Mouse (Mus musculus) forebrain, embryonic 16.5 days (tissue): ENCODE measurements around the gene Plcxd2. TPM values are rescaled to one million over a fixed set of nuclear protein-coding genes. Genes with fewer than 3 reads are reported as not detected.

Experiments used
- ATAC-seq: fragments of 200-750 bp; cut with Nextera tagmentation; 2 replicates; pipeline ENCODE4 v1.8.0; 2017; ENCODE audit warnings: mild to moderate bottlenecking, moderate library complexity
- H3K27ac ChIP-seq: fragments of 300-500 bp; sonication (generic); 2 replicates; pipeline ENCODE4 v1.5.1; 2014; ENCODE audit warnings: low read length, control low read depth
- H3K27me3 ChIP-seq: fragments of 300-500 bp; sonication (generic); replicated peaks from 2 replicates; pipeline ENCODE4 v1.6.1; 2014; ENCODE audit warnings: low read length; ENCODE audit not compliant: control insufficient read depth, insufficient read depth
- H3K36me3 ChIP-seq: fragments of 300-500 bp; sonication (generic); 2 replicates; pipeline ENCODE4 v1.6.1; 2014; ENCODE audit not compliant: control insufficient read depth, insufficient read depth
- H3K4me1 ChIP-seq: fragments of 300-500 bp; sonication (generic); replicated peaks from 2 replicates; pipeline ENCODE4 v1.6.1; 2014; ENCODE audit warnings: low read length; ENCODE audit not compliant: control insufficient read depth, insufficient read depth
- H3K4me2 ChIP-seq: fragments of 300-500 bp; sonication (generic); 2 replicates; pipeline ENCODE4 v1.6.1; 2014; ENCODE audit warnings: mild to moderate bottlenecking, low read length, control low read depth
- H3K4me3 ChIP-seq: fragments of 300-500 bp; sonication (generic); replicated peaks from 2 replicates; pipeline ENCODE4 v1.5.1; 2014; ENCODE audit warnings: mild to moderate bottlenecking, low read length, control low read depth
- H3K9ac ChIP-seq: fragments of 300-500 bp; sonication (generic); replicated peaks from 2 replicates; pipeline ENCODE4 v1.6.1; 2014; ENCODE audit warnings: low read depth, low read length, control low read depth
- H3K9me3 ChIP-seq: fragments of 300-500 bp; sonication (generic); 2 replicates; pipeline ENCODE4 v1.6.1; 2016; ENCODE audit warnings: low read length; ENCODE audit not compliant: control insufficient read depth
- WGBS: fragments of 180-500 bp; shearing (Covaris S2); extraction: QIAGEN DNeasy Blood & Tissue Kit; methylation state at CpG from one replicate; pipeline ENCODE4 v1.1.7; 2014; 5-methylcytosine and 5-hydroxymethylcytosine counted together
- polyA plus RNA-seq: library from polyadenylated mRNA; unstranded; fragments of >200 nt; fragmentation: Nextera tagmentation; extraction: Ambion mirVana; gene quantifications from 2 replicates; pipeline ENCODE4 v1.2.1, GENCODE M21; 2015

Gene Plcxd2
- 15.5 and 17.7 TPM in 2 replicates for polyA plus RNA-seq

DNA sequence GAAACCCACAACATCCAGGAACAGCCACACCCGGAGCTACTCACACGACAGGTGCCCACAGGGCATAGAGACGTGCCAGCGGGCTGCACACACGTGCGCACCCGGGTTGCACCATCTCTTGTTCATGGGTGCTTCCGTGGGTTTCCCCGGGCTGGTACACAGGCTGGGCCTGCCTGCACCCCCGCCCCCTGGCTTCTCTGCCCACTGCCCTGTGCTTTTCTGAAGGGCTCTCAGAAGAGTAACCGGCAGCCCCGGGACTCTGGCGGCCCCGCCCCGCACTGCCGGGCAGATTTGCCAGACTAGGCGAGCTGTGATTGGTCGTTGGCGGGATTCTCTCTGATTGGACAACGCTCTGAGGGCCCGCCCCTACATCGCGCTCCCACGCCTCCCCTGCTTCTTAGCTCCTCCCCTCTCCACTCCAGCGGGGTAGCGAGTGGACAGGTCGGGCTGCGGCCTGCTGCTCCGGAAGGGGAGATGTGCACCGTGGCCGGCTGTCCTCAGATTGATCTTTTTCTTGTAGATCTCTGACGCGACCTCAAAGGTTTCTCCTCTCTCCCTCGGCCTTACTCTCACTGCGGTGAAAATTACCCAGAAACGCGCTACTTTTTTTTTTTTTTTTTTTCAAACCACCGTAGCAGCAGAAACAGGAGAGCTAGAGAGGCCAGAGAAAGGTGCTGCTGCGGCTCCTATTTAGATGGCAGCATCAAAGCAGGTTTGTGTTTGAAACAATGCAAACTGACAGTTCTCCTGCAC lies at the start of gene Plcxd2:
Gene Plcxd2 (minus strand): TSS at position 66 of the 753 bp plus-strand sequence.
- H3K27ac ChIP-seq, result peak within 1 kb of the TSS; percentile 60
- H3K36me3 ChIP-seq, result no peaks in the 10 kb centered on the region
- peak within 1 kb of the TSS; percentile 74 for H3K9ac ChIP-seq
- H3K9me3 ChIP-seq, result no peaks in the 10 kb centered on the region
- peak; percentile 99 for ATAC-seq
- H3K27me3 ChIP-seq, result no peaks in the 10 kb centered on the region
- WGBS, result under 1% methylated on average over 39 of the region's 39 CpGs
- peaks cover 20% of the 10 kb centered on the region for H3K4me1 ChIP-seq
- peak within 1 kb of the TSS; percentile 77 for H3K4me3 ChIP-seq
- H3K4me2 ChIP-seq, result peak within 1 kb of the TSS; percentile 89

DNA sequence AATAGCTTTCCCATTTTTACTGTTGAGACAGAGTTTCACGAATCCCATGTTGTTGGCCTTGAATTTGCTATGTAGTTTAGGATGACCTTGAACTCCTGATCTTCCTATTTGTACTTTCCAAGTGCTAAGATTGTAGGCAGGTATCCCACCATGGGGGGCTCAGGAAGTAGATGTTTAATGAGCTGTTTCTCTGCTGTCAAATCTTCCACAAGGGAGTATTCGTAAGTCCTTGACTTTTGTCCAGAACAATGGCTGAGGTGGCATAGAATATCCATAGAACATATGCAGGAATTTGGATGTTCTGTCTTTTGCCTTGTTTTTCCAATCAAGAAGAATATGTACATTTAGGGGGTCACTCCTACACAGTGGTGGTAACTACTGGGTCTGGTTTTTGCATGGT lies 36.9 kb upstream of the Plcxd2 start:
- 88% methylated on average over 2 of the region's 2 CpGs for WGBS
- Histone ChIP-seq H3K9ac (no peak overlapping the region), H3K4me3 (no peak overlapping the region)

DNA sequence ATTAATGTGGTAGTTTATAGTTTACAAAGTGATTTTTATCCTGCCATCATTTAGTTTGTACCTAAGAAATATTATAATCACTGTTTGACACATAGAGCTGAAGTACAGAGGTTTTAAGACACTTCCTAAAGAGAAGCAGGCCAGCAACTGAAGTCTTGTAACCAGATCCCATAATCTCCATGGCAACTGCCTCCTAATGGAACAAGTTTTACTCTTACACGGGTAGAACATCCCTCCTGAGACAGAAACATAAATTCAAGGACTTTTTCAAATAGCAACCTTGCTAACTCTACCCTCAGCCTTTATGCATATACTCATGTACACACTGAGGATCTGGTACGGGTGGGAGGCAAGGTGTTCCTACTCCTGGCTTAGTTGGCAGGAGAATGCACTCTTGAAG lies 26.2 kb upstream of the Plcxd2 start:
- Histone ChIP-seq H3K27ac (no peak overlapping the region), H3K36me3 (no peaks in the 10 kb centered on the region), H3K4me1 (no peaks in the 10 kb centered on the region), H3K9me3 (no peaks in the 10 kb centered on the region), H3K27me3 (no peaks in the 10 kb centered on the region), H3K4me2 (no peak overlapping the region), H3K9ac (no peak overlapping the region), H3K4me3 (no peak overlapping the region)
- no peak for ATAC-seq
- WGBS, result 55% methylated on average over 2 of the region's 2 CpGs

More for the DNA sequence above, 36.9 kb upstream of the Plcxd2 start:
- Histone ChIP-seq H3K27me3 (no peaks in the 10 kb centered on the region), H3K27ac (no peak overlapping the region), H3K4me1 (no peaks in the 10 kb centered on the region), H3K36me3 (no peaks in the 10 kb centered on the region), H3K4me2 (no peak overlapping the region), H3K9me3 (no peaks in the 10 kb centered on the region)
- ATAC-seq, result no peak

DNA sequence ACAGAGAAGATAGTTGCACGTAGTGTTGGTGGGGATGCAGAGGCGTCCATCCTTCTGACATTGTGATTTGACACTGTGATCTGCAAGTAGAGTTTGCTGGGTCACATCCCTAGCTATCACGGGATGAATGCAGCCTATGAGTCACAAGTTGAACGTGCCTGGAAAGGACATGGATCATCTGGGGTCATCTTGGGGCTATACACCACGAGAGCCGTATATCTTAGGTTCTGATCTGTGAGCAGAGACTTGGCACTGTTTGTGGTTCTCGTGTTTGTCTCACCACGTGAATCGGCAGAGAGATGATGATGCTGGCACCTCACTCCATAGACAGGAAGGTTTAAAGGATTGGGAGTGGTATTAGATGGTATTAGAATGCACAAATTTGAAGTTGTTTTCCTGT lies 23.9 kb upstream of the Plcxd2 start:
- Histone ChIP-seq H3K27ac (no peak overlapping the region), H3K36me3 (no peaks in the 10 kb centered on the region), H3K4me1 (no peaks in the 10 kb centered on the region), H3K27me3 (no peaks in the 10 kb centered on the region), H3K4me3 (no peak overlapping the region), H3K4me2 (no peak overlapping the region), H3K9me3 (no peaks in the 10 kb centered on the region), H3K9ac (no peak overlapping the region)
- no peak for ATAC-seq
- WGBS, result 84% methylated on average over 9 of the region's 9 CpGs

DNA sequence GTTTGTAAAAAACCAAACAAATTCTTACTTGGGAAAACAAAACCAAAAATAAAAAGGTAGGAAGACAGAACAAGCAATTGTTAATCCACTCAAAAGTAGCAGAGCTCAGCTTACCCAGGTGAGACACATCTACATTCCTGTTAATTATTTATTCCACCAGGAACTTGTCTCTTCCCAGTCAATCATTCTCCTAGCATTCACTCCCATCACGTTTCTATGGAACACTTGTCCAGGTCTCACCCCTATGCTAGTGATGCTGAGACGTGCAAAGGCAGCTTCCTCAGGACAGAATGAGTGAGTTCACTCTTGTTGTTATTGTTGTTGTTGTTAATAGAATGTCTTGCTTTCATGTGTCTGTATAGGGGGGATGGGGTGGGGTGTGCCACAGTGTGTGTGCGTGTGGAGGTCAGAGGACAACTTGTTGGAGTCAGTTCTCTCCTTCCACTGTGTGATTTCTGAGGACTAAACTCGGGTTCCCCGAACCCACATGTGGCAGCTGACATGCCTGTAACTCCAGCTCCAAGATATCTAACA lies 13.0 kb upstream of the Plcxd2 start:
- H3K4me1 ChIP-seq, result no peaks in the 10 kb centered on the region
- WGBS, result 77% methylated on average over 5 of the region's 5 CpGs
- ATAC-seq, result peak; percentile 9; the same call in 1 of the 2 replicates
- H3K9ac ChIP-seq, result no peak overlapping the region
- no peaks in the 10 kb centered on the region for H3K36me3 ChIP-seq
- H3K4me3 ChIP-seq, result no peak overlapping the region
- H3K27ac ChIP-seq, result no peak overlapping the region
- no peak overlapping the region for H3K4me2 ChIP-seq
- H3K27me3 ChIP-seq, result no peaks in the 10 kb centered on the region
- no peaks in the 10 kb centered on the region for H3K9me3 ChIP-seq

DNA sequence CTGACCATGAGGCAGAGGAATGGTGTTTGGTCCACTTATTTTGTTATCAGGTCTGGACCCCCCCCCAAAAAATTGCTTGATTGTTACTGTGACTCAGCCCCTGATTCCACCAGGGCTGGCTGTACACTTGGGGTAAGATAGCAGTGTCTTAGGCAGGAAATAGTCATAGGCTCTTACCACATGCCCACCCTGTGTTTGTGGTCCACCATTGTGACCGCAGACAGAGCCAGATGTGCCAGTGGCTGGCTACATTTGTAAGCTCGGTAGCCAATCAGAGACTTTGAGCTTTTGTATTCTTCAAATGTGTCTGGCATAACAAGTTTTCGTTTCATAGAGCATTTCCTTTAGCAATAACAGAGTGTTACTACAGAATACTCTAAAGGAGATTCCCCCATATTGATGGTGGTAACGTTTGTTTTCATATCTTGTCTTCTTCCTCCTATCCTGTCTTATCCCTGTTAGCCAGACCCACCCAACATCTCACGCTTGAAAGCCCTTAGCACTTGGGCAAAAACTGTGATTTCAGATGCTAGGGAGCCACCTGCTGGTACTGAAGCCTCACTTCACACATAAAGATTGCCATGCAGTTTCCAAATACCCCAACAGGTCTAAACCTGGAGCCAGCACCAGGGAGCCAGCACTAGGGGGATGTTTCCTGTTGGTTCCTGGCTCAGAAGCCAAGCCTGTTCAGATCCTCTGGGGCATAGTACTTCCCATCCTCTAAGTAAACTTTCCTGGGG lies 12.3 kb upstream of the Plcxd2 start:
- Histone ChIP-seq H3K4me2 (no peak overlapping the region), H3K4me1 (no peaks in the 10 kb centered on the region), H3K27ac (no peak overlapping the region), H3K36me3 (no peaks in the 10 kb centered on the region), H3K27me3 (no peaks in the 10 kb centered on the region), H3K9me3 (no peaks in the 10 kb centered on the region), H3K4me3 (no peak overlapping the region), H3K9ac (no peak overlapping the region)
- ATAC-seq, result peak; percentile 91
- 40% methylated on average over 5 of the region's 5 CpGs for WGBS

DNA sequence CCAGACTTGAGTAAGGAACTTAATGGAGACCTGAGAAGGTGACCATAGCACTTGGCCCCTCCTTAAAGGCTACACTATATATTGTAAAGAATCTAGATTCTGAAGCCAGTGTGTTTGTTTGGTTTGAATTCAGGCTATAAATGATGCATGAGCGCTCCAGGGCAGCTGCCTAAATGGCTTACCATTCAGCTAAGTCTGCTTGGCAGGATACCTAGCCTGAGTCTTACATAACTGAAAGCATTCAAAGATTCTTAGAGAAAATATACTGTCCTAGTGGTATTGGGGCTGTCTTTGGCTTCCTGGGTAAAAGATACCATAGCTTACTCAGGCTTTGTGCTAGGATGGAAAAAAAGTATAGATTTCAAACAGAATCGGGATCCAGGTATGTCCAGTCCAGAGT lies 11.3 kb upstream of the Plcxd2 start:
- Histone ChIP-seq H3K9me3 (no peaks in the 10 kb centered on the region), H3K27ac (no peak overlapping the region), H3K4me3 (no peak overlapping the region), H3K9ac (no peak overlapping the region), H3K4me1 (no peaks in the 10 kb centered on the region), H3K36me3 (no peaks in the 10 kb centered on the region), H3K27me3 (no peaks in the 10 kb centered on the region), H3K4me2 (no peak overlapping the region)
- no peak for ATAC-seq
- WGBS, result 72% methylated on average over 2 of the region's 2 CpGs

DNA sequence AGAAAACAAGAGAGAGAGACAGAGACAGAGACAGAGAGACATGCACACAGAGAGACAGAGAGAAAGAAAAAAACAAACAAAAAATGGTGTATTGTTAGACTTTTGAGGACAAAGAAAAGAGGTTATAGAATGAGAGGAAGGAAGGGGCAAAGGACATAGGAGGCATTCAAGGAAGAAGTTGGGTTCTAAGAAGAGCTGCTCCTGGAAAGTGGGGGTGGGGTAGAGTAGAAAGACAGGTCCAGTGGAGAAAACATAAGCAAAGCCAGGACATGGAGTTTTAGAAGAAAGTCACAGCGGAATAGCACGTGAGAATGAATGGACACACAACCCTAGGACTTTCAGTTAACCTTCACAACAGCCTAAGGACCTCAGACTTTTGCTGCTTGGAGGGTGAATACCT lies 10.4 kb upstream of the Plcxd2 start:
- Histone ChIP-seq H3K36me3 (no peaks in the 10 kb centered on the region), H3K9ac (no peak overlapping the region), H3K4me2 (no peak overlapping the region), H3K9me3 (no peaks in the 10 kb centered on the region), H3K4me3 (no peak overlapping the region), H3K4me1 (no peaks in the 10 kb centered on the region), H3K27ac (no peak overlapping the region), H3K27me3 (no peaks in the 10 kb centered on the region)
- no peak for ATAC-seq
- 93% methylated on average over 2 of the region's 2 CpGs for WGBS

DNA sequence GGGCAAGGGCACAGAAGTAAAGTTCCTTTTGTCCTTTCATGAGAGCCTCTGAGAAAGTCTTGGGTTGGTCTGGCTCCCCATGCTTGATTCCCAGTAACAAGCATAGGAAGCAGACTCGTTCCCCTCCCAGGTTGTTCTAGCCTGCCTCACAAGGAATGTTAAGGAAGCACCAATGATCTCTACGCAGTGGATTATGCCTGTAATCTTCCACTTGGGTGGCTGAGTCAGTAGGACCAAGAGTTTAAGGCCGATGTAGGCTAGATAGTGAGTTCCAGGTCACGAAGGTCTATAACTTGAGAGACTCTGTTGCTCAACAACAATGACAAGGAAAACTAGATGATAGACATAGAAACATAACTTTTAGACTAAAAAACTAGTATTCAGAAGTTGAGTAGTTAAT lies 9.8 kb upstream of the Plcxd2 start:
- H3K9ac ChIP-seq, result no peak overlapping the region
- no peaks in the 10 kb centered on the region for H3K27me3 ChIP-seq
- H3K4me2 ChIP-seq, result no peak overlapping the region
- no peak for ATAC-seq
- WGBS, result 90% methylated on average over 4 of the region's 4 CpGs
- no peaks in the 10 kb centered on the region for H3K9me3 ChIP-seq
- H3K4me3 ChIP-seq, result no peak overlapping the region
- H3K27ac ChIP-seq, result no peak overlapping the region
- H3K36me3 ChIP-seq, result no peaks in the 10 kb centered on the region
- no peaks in the 10 kb centered on the region for H3K4me1 ChIP-seq
